Mouse (Mus musculus) heart, postnatal 0 days (tissue): ENCODE measurements around the gene Chd4.

Experiments
- CTCF ChIP-seq: IDR thresholded peaks from 2 replicates; pipeline ENCODE4 v1.5.1; 2016; ENCODE audit warnings: antibody characterized with exemption, control low read depth, low read depth
- EP300 ChIP-seq: IDR thresholded peaks from 2 replicates; pipeline ENCODE4 v1.6.1; 2016; ENCODE audit warnings: antibody characterized with exemption, low read depth

- TF ChIP-seq CTCF (no peak), EP300 (no peak)
These were observed 47.3 kb downstream of the Chd4 start for GRCm38 (mm10) chr6:125143128-125143527.
